Mouse (Mus musculus): Measurements from ENCODE around the gene Zer1. TPM values are rescaled to one million over a fixed set of nuclear protein-coding genes. Genes with fewer than 3 reads are reported as not detected.

Zer1 gene
- total and polyA plus RNA-seq, 2 experiments from 2014 or later, result 14.0 to 99.2 TPM

GRCm38 (mm10) chr2:30075625-30076024 is 48.8 kb downstream of the Zer1 start:
- 83% methylated on average over 3 of the region's 3 CpGs for WGBS
- no peak overlapping the region for H3K27ac ChIP-seq

DNA sequence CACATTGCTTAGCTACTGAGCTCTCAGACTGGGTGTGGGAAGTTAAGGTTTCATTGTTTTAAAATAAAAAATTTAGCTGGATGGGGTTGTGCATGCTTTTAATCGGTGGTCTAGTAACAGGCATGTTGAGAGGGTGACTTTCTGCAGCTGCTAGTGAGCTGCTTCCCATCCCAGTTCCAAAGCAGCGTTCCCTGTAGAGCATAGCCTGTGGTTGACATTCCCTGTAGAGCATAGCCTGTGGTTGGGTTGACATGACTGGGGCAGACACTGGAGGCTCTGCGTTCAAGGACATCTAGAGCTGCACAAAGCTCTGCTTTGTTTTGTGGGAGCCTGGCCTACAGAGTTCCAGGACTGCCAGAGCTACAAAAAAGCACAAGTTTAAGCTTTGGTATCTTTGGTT is 51.1 kb downstream of the Zer1 start:
- Histone ChIP-seq H3K4me2 (ENCODE audit: low read depth, low read length) (no peak overlapping the region), H3K4me1 (ENCODE audit: insufficient read depth, low read length) (no peaks in the 10 kb centered on the region), H3K27ac (no peak overlapping the region), H3K36me3 (ENCODE audit: insufficient read depth, low read length) (peaks cover 19% of the 10 kb centered on the region; the same call in 1 of the 2 replicates), H3K27me3 (ENCODE audit: insufficient read depth, low read length) (no peaks in the 10 kb centered on the region), H3K9ac (replicated peaks; ENCODE audit: low read length) (no peak overlapping the region), H3K9me3 (ENCODE audit: low read length) (no peaks in the 10 kb centered on the region), H3K4me3 (ENCODE audit: low read length) (no peak overlapping the region)
- WGBS, result 71% methylated on average over 3 of the region's 3 CpGs
- no peak for TF ChIP-seq CTCF (IDR thresholded peaks at IDR 0.05; ENCODE audit: low read depth)
- no peak for ATAC-seq
- no peak for DNase-seq (ENCODE audit: low spot score)

More at GRCm38 (mm10) chr2:30075625-30076024, 48.8 kb downstream of the Zer1 start:
- Histone ChIP-seq H3K4me3 (ENCODE audit: low read length) (no peak overlapping the region), H3K4me1 (ENCODE audit: insufficient read depth, low read length) (no peaks in the 10 kb centered on the region), H3K9ac (replicated peaks; ENCODE audit: low read length) (no peak overlapping the region), H3K36me3 (ENCODE audit: insufficient read depth, low read length) (peaks cover 7% of the 10 kb centered on the region; the same call in 1 of the 2 replicates), H3K4me2 (ENCODE audit: low read depth, low read length) (no peak overlapping the region), H3K27me3 (ENCODE audit: insufficient read depth, low read length) (no peaks in the 10 kb centered on the region), H3K9me3 (ENCODE audit: low read length) (no peaks in the 10 kb centered on the region)
- ATAC-seq (no peak), DNase-seq (ENCODE audit: low spot score) (no peak)
- no peak for TF ChIP-seq CTCF (IDR thresholded peaks at IDR 0.05; ENCODE audit: low read depth)

- ATAC-seq (no peak), DNase-seq (ENCODE audit: low spot score) (no peak)
- Histone ChIP-seq H3K4me1 (ENCODE audit: insufficient read depth, low read length) (no peaks in the 10 kb centered on the region), H3K4me3 (ENCODE audit: low read length) (no peak overlapping the region), H3K4me2 (ENCODE audit: low read depth, low read length) (no peak overlapping the region), H3K27ac (no peak overlapping the region), H3K9me3 (ENCODE audit: low read length) (no peaks in the 10 kb centered on the region), H3K36me3 (ENCODE audit: insufficient read depth, low read length) (peaks cover 19% of the 10 kb centered on the region; the same call in 1 of the 2 replicates), H3K9ac (replicated peaks; ENCODE audit: low read length) (no peak overlapping the region), H3K27me3 (ENCODE audit: insufficient read depth, low read length) (no peaks in the 10 kb centered on the region)
- WGBS, result 77% methylated on average over 7 of the region's 7 CpGs
- TF ChIP-seq CTCF (IDR thresholded peaks at IDR 0.05; ENCODE audit: low read depth), result no peak
Measured at GRCm38 (mm10) chr2:30072875-30073274, 51.5 kb downstream of the Zer1 start.

- no peaks in the 10 kb centered on the region for H3K27me3 ChIP-seq (ENCODE audit: insufficient read depth, low read length)
- H3K9me3 ChIP-seq (ENCODE audit: low read length), result no peaks in the 10 kb centered on the region
- H3K36me3 ChIP-seq (ENCODE audit: insufficient read depth, low read length), result peaks cover 18% of the 10 kb centered on the region; the same call in 1 of the 2 replicates
- ATAC-seq (no peak), DNase-seq (ENCODE audit: low spot score) (no peak)
- 20% methylated on average over 7 of the region's 7 CpGs for WGBS
- peak overlapping the region; percentile 100 for H3K4me3 ChIP-seq (ENCODE audit: low read length)
- H3K27ac ChIP-seq, result no peak overlapping the region
- TF ChIP-seq CTCF (IDR thresholded peaks at IDR 0.05; ENCODE audit: low read depth), result no peak
- peak overlapping the region; percentile 96; the same call in 1 of the 2 replicates for H3K9ac ChIP-seq (replicated peaks; ENCODE audit: low read length)
- peaks cover 3% of the 10 kb centered on the region; the same call in 1 of the 2 replicates for H3K4me1 ChIP-seq (ENCODE audit: insufficient read depth, low read length)
- H3K4me2 ChIP-seq (ENCODE audit: low read depth, low read length), result peak overlapping the region; percentile 76
Measured at GRCm38 (mm10) chr2:30067962-30068361, 56.4 kb downstream of the Zer1 start.

- H3K4me1 ChIP-seq (ENCODE audit: insufficient read depth, low read length), result peaks cover 3% of the 10 kb centered on the region; the same call in 1 of the 2 replicates
- peak; percentile 39; the same call in 1 of the 2 replicates for ATAC-seq
- H3K4me2 ChIP-seq (ENCODE audit: low read depth, low read length), result peak overlapping the region; percentile 76
- no peaks in the 10 kb centered on the region for H3K27me3 ChIP-seq (ENCODE audit: insufficient read depth, low read length)
- H3K4me3 ChIP-seq (ENCODE audit: low read length), result peak overlapping the region; percentile 100
- WGBS, result under 1% methylated on average over 50 of the region's 69 CpGs
- no peak for TF ChIP-seq CTCF (IDR thresholded peaks at IDR 0.05; ENCODE audit: low read depth)
- no peaks in the 10 kb centered on the region for H3K9me3 ChIP-seq (ENCODE audit: low read length)
- H3K9ac ChIP-seq (replicated peaks; ENCODE audit: low read length), result peak overlapping the region; percentile 96
- DNase-seq (ENCODE audit: low spot score), result peak; percentile 71
- H3K36me3 ChIP-seq (ENCODE audit: insufficient read depth, low read length), result peaks cover 12% of the 10 kb centered on the region; the same call in 1 of the 2 replicates
- H3K27ac ChIP-seq, result peak overlapping the region; percentile 99
Measured at GRCm38 (mm10) chr2:30067031-30067888, 57.1 kb downstream of the Zer1 start.

DNA sequence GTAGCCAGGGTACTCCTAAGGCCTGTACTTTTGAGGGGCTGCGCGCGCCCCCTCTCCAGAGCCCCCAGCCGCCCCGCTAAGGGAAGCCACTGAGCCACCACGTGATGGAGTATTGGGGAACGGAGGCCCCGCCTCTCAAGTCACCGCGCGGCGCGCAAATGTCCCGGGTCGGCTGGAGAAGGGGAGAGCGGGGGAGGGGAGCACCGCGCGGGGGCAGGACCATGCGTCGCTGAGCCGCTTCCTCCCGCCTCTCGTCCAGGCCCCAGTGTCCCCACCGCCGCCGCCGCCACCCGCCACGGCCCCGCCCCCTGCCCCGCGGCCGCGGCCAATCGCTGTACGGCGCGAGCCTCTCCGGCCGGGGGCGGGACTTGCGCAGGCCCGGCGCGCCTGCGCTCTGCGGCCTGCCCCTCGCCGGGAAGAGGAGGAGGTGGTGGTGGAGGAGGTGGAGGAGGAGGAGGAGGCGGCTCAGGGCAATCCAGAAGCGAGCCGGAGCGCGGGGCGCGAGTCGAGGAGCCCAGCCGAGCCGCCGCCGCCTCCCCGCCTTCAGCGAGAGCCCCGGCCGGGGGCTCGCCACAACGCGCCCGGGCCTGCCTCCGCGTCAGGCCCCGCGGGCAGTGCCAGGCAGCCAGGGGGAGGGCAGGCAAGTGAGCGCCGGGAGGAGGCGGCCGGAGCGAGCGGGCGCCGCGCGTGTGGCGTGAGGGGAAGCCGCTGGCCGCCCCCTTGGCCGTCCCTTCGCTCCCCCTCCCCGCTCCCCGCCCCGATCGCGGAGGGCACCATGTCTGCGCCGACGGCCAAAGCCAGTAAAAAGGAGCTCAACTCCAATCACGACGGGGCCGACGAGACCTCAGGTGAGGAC is 58.1 kb downstream of the Zer1 start:
- TF ChIP-seq CTCF (IDR thresholded peaks at IDR 0.05; ENCODE audit: low read depth), result no peak
- peak overlapping the region; percentile 76 for H3K4me2 ChIP-seq (ENCODE audit: low read depth, low read length)
- peak overlapping the region; percentile 100 for H3K4me3 ChIP-seq (ENCODE audit: low read length)
- H3K9me3 ChIP-seq (ENCODE audit: low read length), result no peaks in the 10 kb centered on the region
- WGBS, result under 1% methylated on average over 59 of the region's 101 CpGs
- H3K27ac ChIP-seq, result peak overlapping the region; percentile 99
- peak; percentile 98 for DNase-seq (ENCODE audit: low spot score)
- peaks cover 12% of the 10 kb centered on the region; the same call in 1 of the 2 replicates for H3K36me3 ChIP-seq (ENCODE audit: insufficient read depth, low read length)
- ATAC-seq, result peak; percentile 96
- peaks cover 3% of the 10 kb centered on the region; the same call in 1 of the 2 replicates for H3K4me1 ChIP-seq (ENCODE audit: insufficient read depth, low read length)
- H3K27me3 ChIP-seq (ENCODE audit: insufficient read depth, low read length), result no peaks in the 10 kb centered on the region
- peak overlapping the region; percentile 96 for H3K9ac ChIP-seq (replicated peaks; ENCODE audit: low read length)
